Mouse (Mus musculus) CD8-positive naive resting alpha-beta T cell, adult 2 months (primary cell): ENCODE measurements at regions not wholly inside any gene's neighbourhood (a gene's known extent, or its start where the extent isn't known, plus 50 kb on each side); places are given as distances from the start of the nearest gene placed in this dataset.
"Not testable (repeated sequence)": the region's sequence is repeated elsewhere in the genome, so short reads cannot be mapped to it uniquely, and the experiment has no call there.

ENCODE experiments used
- DNase-seq, 2 experiments: peaks; one replicate each; pipeline ENCODE4 v3.0.0; 2022; ENCODE audit warnings: low read depth in 2 of 2, low spot score in 2 of 2

DNA sequence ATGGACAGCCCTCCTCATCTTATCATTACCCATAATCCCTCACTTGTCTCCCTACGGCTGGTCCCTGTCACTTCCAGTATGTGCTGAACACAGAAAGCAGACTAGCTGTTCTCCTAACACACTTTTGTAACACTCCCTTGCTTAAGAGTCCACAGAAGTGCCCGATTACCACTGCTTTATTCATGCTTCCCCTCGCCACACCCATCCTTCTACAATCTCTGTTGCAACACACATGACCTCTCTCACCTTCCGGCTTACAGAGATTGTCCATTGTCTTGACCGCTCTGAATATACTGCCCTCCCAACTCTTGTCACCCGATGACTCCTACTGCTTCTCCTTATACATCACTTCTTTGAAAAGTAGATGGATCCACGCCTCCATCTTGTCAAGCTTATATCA, 132.9 kb downstream of the Snx18 start:
- DNase-seq, result no peak

DNA sequence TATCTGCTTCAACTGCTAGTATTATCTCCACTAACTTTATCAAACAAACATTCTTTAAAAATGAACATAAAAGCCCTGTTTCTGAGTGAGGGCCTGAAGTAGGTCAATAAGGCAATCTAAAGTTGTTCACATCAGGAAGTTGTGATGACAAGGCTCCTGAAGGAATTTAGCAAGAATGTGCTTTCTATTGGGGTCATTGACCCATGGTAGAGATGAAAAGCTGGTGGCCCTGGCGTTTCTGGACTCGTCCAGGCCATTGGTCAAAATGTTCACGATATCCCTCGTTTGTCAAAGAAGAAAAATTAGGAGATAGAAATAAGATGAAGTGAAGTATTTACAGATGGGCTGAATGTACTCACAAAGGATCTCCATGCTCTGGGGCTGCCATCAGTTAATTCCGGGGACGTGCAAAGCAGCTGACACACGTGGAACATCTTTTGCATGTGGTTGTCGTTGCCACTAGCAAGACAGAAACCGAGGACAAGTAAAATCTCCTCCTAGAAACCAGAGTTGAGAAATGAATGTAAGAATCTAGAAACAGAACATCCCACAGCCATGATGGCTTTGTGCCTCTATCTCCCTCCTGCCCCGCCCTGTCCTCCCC, 134.1 kb downstream of the Snx18 start:
- DNase-seq, result no peak

DNA sequence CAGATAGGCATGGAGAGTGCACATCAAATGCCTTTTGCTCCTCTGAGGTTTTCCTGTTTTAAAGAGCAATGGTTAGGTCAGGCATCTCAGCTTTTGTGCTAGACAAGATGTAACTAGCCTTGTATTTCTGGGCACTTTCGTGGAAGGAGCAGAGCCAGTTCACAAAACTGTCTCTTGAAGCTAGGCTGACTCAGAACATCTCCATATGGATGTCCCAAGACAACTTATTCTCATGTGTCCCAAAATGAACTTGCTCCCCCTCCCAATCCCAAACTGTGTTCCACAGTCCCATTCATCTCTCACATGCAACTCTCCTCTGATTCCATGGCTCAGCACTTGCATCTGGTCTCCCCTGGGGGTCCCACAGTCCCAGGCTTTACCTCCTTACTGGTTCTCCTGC, 135.5 kb downstream of the Snx18 start:
- no peak for DNase-seq

DNA sequence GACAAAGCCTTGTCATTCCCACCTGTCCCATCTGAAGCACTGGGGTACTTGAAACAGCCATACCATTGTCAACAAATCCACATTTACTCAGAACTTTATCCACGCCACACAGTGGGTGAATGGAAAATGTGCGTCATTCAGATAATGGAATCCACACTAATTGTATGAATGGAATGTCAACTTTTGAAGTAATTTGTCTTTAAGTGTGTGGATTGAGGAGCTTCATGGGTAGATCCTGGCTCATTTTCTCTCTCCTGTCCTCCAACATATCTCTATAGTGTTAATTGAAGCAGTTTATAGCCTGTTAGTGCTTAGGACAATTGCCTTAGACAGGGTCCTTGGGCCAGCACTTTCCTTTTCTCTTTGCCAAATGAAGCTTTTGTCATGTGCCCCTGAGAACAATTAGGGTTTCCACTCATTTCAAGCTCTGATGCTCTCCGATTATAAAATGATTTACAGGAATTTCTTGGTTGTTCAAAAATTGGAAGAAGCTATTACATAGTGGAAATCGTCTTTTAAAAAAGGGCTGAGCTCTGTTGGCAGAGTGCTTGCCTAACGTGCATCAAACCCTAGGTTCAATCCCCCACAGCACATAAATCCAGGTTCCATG, 140.4 kb downstream of the Snx18 start:
- no peak for DNase-seq

DNA sequence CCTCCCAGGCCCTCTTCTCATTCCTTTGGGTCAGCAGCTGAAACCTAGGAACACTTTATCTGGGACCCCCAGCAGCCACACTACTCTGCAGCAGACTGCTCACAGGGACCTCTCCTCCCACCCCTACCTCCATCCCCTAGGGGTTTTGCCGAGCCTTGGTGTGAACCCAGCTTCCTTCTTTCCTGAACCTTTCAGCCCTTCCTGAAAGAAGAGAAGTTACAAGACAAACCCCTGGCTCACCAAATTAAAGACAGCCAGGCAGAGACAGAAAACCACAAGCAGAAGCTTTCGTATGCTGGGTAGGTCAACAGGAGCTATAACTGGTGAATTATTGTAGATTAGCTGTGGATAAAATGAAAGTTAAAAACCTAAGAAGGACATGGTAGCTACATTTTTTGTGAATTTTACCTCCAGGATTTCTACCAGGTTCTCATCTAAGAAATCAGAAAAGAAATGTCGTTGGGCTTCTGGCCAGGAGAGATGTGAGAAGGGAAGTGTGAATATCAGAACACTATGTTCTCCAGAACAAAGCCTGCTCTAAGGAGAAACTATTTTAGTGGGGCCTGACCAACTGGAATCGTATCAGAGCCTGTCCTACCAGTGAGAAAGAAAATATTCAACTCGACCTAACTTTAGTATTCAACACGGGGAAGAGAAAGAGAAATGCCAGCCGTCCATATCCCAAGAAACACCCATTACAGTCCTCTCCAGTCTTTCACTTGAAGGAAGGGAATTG, 147.4 kb downstream of the Snx18 start:
- DNase-seq, result no peak

DNA sequence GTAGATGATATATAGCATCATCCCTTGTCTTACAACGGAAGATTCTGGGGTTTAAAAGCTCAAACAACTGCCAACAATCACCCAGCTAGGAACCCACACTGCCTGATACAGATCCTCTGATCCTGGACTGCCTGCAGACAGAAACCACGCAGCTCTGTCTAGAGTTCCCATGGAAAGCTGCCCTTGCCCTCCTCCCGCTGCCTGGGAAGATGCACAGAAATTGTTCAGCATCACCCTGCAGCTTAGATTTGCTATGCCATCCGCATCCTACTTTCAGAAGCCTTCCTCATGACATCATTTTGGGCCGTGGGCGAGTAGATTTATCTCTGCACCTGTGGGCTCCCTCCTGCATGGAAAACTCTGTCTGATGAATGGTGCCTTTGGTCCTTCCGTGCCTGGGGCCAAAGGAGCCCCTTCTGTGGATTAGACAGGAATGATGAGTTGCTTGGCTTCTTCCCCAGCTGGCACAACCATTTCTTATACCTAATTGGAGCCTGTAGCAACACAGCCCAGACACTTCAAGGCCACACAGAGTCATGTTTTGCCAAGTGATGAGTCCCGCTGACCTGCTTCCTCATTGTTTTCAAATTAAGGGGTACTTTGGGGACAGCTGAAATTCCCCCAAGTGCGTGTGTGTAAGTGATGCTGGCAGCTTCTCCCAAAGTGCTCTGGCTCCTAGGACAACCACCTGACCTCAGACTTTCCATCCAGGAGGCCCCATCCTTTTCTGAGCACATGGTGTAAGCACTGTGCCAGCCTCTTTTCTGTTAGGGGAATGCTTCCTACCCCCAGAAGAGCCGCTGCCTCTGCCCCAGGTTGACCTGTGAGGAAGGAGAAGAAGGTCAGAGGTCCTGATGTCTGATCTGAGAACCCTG, 153.9 kb downstream of the Snx18 start:
- no peak for DNase-seq

- no peak for DNase-seq
Measured at GRCm38 (mm10) chr13:113463420-113463819, 154.9 kb downstream of the Snx18 start.

DNA sequence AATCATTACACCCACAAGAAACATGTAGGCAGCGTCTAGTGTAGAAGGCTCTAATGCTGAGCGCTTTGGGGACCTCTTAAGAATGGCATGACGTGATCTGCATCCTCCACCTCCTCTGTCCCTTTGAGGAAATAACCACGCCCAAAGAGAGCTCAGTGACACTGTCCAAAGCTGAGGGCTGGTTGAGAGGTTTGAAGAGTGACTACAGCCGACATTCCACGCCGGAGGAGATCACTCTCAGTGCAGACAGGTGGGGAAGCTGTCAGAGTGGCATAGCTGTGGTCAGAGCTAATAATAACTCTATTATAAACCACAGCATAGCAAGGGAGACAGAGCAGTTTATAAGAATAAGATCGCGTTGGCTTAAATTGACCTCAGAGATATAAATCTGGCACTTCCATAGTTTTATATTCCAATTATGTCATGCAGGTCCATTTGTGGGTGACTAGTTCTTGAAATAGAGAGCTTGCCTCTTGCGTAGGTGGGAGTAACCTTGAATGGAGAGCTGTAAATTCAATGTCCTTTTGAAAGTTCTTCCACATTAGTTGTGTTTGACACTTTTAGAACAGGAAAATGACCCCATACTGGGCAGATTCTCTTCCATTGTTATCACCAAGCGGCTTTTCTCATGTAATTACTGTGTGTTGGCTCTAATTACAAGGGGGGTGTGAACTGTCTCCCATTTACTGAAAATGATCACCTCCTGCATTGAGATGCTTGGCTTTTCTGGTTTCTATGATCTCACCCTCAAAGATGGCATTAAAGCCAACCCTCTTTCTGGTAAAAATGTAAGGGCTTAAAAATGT, 161.7 kb downstream of the BC067074 start:
- DNase-seq, result no peak

- DNase-seq, result no peak
Measured at GRCm38 (mm10) chr13:113448378-113448777, 155.4 kb downstream of the BC067074 start.

- no peak for DNase-seq
Measured at GRCm38 (mm10) chr13:113446226-113446625, 153.3 kb downstream of the BC067074 start.

- not testable (repeated sequence) for DNase-seq
Measured at GRCm38 (mm10) chr13:113444481-113444880, 151.5 kb downstream of the BC067074 start.

GRCm38 (mm10) chr13:113443078-113443477, 150.1 kb downstream of the BC067074 start:
- DNase-seq, result no peak

- DNase-seq, result no peak
Measured at GRCm38 (mm10) chr13:113442169-113442568, 149.2 kb downstream of the BC067074 start.

DNA sequence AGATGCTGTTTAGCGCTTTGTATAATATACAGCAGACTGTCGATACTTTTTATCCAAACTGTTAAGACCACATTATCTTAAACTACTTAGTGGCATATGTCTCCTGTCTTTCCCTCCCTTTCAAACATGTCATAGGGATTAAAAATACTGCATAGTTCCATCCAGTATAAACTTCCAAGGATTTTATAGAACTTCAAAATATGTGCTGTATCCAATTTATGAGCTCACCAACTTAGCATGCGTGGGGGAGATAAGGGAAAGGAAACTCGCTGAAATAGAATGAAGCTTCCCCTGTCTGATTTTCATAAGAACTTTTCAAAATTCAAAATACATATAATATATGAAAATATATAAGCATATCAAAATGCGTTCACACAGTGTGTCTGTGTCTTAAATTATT, 147.2 kb downstream of the BC067074 start:
- no peak for DNase-seq

DNA sequence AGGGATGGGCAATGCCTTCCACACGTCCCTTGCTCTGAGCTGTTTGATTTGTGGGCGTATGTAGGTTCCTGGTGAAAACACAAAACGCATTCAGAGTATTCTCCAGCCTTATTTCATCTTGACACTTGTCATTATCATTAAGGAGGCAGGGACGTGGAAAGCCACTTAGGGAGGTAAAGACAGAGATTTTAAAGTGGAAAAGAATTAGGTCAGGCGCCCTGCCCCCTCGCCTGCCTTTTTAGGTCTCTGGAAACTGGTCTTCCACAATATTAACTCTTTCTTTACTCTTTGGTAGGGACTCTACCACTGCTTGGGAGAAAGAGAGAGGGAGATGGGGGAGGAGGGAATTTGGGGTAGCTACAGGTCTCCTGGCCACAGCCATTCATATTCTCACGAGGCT, 146.6 kb downstream of the BC067074 start:
- DNase-seq, result no peak

- no peak for DNase-seq
Measured at GRCm38 (mm10) chr13:113438872-113439271, 145.9 kb downstream of the BC067074 start.

GRCm38 (mm10) chr13:113436288-113436687, 143.3 kb downstream of the BC067074 start:
- DNase-seq, result no peak

DNA sequence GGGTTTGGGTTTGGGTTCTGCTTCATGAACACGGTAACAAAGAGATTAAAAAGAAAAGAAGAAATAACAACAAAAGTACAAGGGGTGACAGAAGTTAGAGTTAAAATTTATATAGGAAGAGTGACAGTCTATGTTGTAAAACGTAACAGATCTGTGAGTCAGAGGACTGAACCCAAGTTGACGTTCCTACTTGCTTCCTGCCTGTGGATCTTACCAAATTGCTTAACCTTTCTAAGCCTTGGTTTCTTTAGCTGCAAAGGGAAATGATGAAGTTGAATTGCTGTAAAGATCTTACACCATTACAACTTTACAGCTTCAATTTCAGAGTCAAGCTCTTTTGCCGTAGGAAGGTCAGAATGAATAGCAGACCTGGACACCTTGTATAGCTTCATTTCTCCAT, 142.2 kb downstream of the BC067074 start:
- DNase-seq, result no peak

- DNase-seq, result no peak
Measured at GRCm38 (mm10) chr13:113433456-113433855, 140.5 kb downstream of the BC067074 start.

GRCm38 (mm10) chr13:113429615-113430014, 136.7 kb downstream of the BC067074 start:
- peak; percentile 3 to 10 for DNase-seq
